Comparison of ENCODE assay signal across 12 mouse cellular contexts in genomic region chr2:93283481-93284293, GRCm38 (mm10). TPM values are rescaled to one million over a fixed set of nuclear protein-coding genes. Genes with fewer than 3 reads are reported as not detected.
DNase-seq lines count a peak whose midpoint lies in the region; ATAC-seq and TF ChIP-seq lines count a peak whose summit lies in the region.
"Had no signal": no experiment of that assay in that cellular context is flagged by ENCODE, and none has a peak within 500 bp of the region (broad histone marks: within the 10 kb centered on the region; RNA-seq: fewer than 3 reads in every experiment).

No protein-coding gene starts in this region.

- no peak for TF ChIP-seq CTCF in heart, postnatal 0 days (IDR thresholded peaks at IDR 0.05; ENCODE audit: low read depth)

- peak; percentile 31 for DNase-seq in heart, postnatal 0 days (ENCODE audit: low spot score)
- no peak for DNase-seq in heart, postnatal 10 days
- DNase-seq in embryo, embryonic 9.5 days (ENCODE audit: extremely low spot score) = peak; percentile 54
- DNase-seq in thymus, postnatal 25 days = no peak
- DNase-seq in left cerebral cortex, adult 11 months (ENCODE audit: low spot score) = no peak
- no peak for DNase-seq in kidney, adult 9 months
- DNase-seq: adrenal gland, adult 8-10 months; kidney, postnatal 10 days; thymus, postnatal 4 days had no signal

- peaks cover 30% of the 10 kb centered on the region for H3K4me1 ChIP-seq in heart, postnatal 0 days (ENCODE audit: control insufficient read depth, insufficient read depth)
- H3K4me1 ChIP-seq in hindbrain, embryonic 15.5 days (replicated peaks) = peaks cover 75% of the 10 kb centered on the region
- H3K4me1 ChIP-seq in neural tube, embryonic 13.5 days (replicated peaks) = peaks cover 100% of the 10 kb centered on the region

- H3K36me3 ChIP-seq in heart, postnatal 0 days (replicated peaks; ENCODE audit: control insufficient read depth, insufficient read depth, low read length) = no peaks in the 10 kb centered on the region
- H3K36me3 ChIP-seq in hindbrain, embryonic 15.5 days = no peaks in the 10 kb centered on the region
- H3K36me3 ChIP-seq in neural tube, embryonic 13.5 days = no peaks in the 10 kb centered on the region

- H3K4me3 ChIP-seq in heart, postnatal 0 days (ENCODE audit: low read depth, low read length) = no peak overlapping the region
- no peak overlapping the region for H3K4me3 ChIP-seq in hindbrain, embryonic 15.5 days
- no peak overlapping the region for H3K4me3 ChIP-seq in neural tube, embryonic 13.5 days

- intact Hi-C loops in heart, postnatal 10 days (cut with DNase I) = no loop called here

- 38% methylated on average over 7 of the region's 7 CpGs for WGBS in heart, postnatal 0 days
- WGBS in hindbrain, embryonic 15.5 days = 16% methylated on average over 7 of the region's 7 CpGs
- 18% methylated on average over 7 of the region's 7 CpGs for WGBS in neural tube, embryonic 13.5 days

- no peaks in the 10 kb centered on the region for H3K9me3 ChIP-seq in heart, postnatal 0 days (replicated peaks; ENCODE audit: control insufficient read depth, low read length)
- no peaks in the 10 kb centered on the region for H3K9me3 ChIP-seq in hindbrain, embryonic 15.5 days
- no peaks in the 10 kb centered on the region for H3K9me3 ChIP-seq in neural tube, embryonic 13.5 days

- no peak overlapping the region for H3K9ac ChIP-seq in heart, postnatal 0 days (replicated peaks; ENCODE audit: low read depth, low read length)
- H3K9ac ChIP-seq in hindbrain, embryonic 15.5 days = no peak overlapping the region
- 0 out of 2 replicates have a peak overlapping the region, but pooled peaks have one; percentile 38 for H3K9ac ChIP-seq in neural tube, embryonic 13.5 days

- no peak for TF ChIP-seq EP300 in heart, postnatal 0 days (IDR thresholded peaks at IDR 0.05; ENCODE audit: low read depth)

- ATAC-seq in heart, postnatal 0 days (ENCODE audit: insufficient read depth, low read depth) = 0 out of 2 replicates have a peak, but pooled peaks have one; percentile 15
- no peak for ATAC-seq in hindbrain, embryonic 15.5 days (ENCODE audit: low FRiP score, low read depth)
- ATAC-seq in neural tube, embryonic 13.5 days (ENCODE audit: low read depth) = peak; percentile 10
- ATAC-seq: lung, postnatal 0 days had no signal

- peak overlapping the region; percentile 22; the same call in 1 of the 2 replicates for H3K27ac ChIP-seq in heart, postnatal 0 days (ENCODE audit: low read depth)
- peak overlapping the region; percentile 40; the same call in 1 of the 2 replicates for H3K27ac ChIP-seq in hindbrain, embryonic 15.5 days (replicated peaks)
- peak overlapping the region; percentile 91 for H3K27ac ChIP-seq in neural tube, embryonic 13.5 days (replicated peaks)

- H3K4me2 ChIP-seq in heart, postnatal 0 days (ENCODE audit: low read depth, low read length) = no peak overlapping the region
- H3K4me2 ChIP-seq in hindbrain, embryonic 15.5 days = no peak overlapping the region
- H3K4me2 ChIP-seq in neural tube, embryonic 13.5 days = no peak overlapping the region

- no peaks in the 10 kb centered on the region for H3K27me3 ChIP-seq in heart, postnatal 0 days (ENCODE audit: control insufficient read depth, insufficient read depth, low read length)
- no peaks in the 10 kb centered on the region for H3K27me3 ChIP-seq in hindbrain, embryonic 15.5 days
- H3K27me3 ChIP-seq in neural tube, embryonic 13.5 days = no peaks in the 10 kb centered on the region

RNA-seq across cellular contexts. Expression of gene Tspan18, which starts 50.6 kb away (rescaled TPM):
- total RNA-seq in heart, postnatal 0 days (2014; rRNA removed; ENCODE audit: low replicate concordance) = 64.4 and 66.2 TPM in 2 replicates
- polyA plus RNA-seq in heart, postnatal 0 days (2015; fragmentation: Nextera tagmentation; extraction: Ambion mirVana) = 37.6 and 39.8 TPM in 2 replicates
- total RNA-seq in heart, postnatal 10 days (2021) = 10 to 100 TPM; 54.1 to 63.4 TPM
- 17.9 and 23.5 TPM in 2 replicates for polyA plus RNA-seq in hindbrain, embryonic 15.5 days (2015; fragmentation: Nextera tagmentation; extraction: Ambion mirVana)
- 41.8 and 43.5 TPM in 2 replicates for polyA plus RNA-seq in neural tube, embryonic 13.5 days (2015; fragmentation: Nextera tagmentation; extraction: Ambion mirVana)

Comparison
In these comparisons a context has a peak if more than half of its experiments do, and no peak if none do; other contexts are left out.
1. DNase-seq: peak in heart, postnatal 0 days (single experiment) and embryo, embryonic 9.5 days (single experiment); none in heart, postnatal 10 days (0 of 2), thymus, postnatal 25 days (single experiment), left cerebral cortex, adult 11 months (single experiment) and kidney, adult 9 months (single experiment).
2. H3K27ac ChIP-seq: peak in every context shown above with its lines; median percentile 91 in neural tube, embryonic 13.5 days; 40 in hindbrain, embryonic 15.5 days; 22 in heart, postnatal 0 days.